Mouse (Mus musculus): ENCODE measurements at regions not wholly inside any gene's neighbourhood (a gene's known extent, or its start where the extent isn't known, plus 50 kb on each side); places are given as distances from the start of the nearest gene placed in this dataset.

DNA sequence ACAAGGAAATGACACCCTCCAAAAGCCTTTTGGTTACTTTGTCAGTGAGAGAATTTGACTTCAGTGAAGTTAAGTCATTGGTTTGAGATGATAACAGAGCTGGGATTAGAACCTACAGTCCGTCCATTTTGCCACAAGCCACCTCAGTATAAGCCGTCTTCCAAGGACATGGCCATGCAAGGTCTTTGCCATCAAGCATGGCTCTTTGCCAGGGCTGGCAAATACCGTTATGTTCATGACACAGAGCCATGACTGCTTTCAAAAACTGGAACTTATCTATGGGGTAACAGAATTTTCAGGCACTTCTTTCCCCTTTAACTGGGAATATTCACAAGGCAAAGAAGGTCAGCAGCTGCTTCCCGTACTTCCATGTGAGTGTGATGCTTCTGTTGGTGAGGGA is 441.9 kb upstream of the Fam19a5 start:
- DNase-seq = peak; percentile 58 to 68

DNA sequence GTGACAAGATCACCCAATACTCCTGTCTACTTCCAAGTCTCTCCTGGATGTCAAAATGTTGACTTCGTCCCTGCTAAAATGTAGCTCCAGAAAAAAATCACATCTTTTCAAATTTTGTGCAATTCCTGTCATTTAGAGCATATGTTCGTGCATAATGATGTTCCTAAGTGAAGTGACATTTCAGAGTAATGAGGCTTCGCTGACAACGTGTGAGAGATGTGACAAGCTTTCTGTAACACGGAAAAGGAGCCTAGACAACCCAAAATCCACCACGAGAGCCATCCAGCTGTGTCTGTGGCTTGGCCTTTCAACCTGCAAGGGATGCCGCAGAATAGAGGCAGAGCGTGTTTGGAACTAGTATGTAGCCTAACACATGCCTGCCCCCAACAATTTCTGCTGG is 438.1 kb upstream of the Fam19a5 start:
- DNase-seq = no peak

GRCm38 (mm10) chr15:87107701-87108100 is 436.4 kb upstream of the Fam19a5 start:
- DNase-seq = peak in 1 of 2 experiments; percentile 17

GRCm38 (mm10) chr15:87108411-87108810 is 435.7 kb upstream of the Fam19a5 start:
- peak; percentile 48 to 56 for DNase-seq

DNA sequence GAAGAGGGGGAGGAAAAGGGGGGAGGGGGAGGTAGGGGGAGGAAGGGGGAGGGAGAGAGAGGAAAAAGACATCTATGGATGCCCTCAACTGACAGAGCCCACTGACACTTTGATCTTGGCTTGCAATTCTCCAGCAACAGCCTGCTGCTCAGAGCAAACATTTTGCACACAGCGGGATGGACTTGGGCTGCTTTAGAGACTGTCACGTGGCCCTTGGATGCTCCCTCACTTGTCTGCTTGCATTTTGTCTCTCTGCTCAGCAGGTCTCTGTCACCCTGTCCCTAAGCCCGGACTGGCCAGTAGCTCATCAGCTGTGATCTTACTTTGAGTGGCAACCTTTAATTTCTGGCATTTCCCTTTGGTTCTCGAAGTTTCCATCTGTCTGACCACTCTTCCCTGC is 421.4 kb upstream of the Fam19a5 start:
- DNase-seq = peak; percentile 55 to 73

GRCm38 (mm10) chr15:87125427-87126148 is 418.5 kb upstream of the Fam19a5 start:
- peak; percentile 78 to 81 for DNase-seq

GRCm38 (mm10) chr15:87138870-87139269 is 405.2 kb upstream of the Fam19a5 start:
- no peak for DNase-seq

- DNase-seq = no peak
Observed at GRCm38 (mm10) chr15:87169136-87169535, 375.0 kb upstream of the Fam19a5 start.

GRCm38 (mm10) chr15:87170890-87171289 is 373.2 kb upstream of the Fam19a5 start:
- no peak for DNase-seq

DNA sequence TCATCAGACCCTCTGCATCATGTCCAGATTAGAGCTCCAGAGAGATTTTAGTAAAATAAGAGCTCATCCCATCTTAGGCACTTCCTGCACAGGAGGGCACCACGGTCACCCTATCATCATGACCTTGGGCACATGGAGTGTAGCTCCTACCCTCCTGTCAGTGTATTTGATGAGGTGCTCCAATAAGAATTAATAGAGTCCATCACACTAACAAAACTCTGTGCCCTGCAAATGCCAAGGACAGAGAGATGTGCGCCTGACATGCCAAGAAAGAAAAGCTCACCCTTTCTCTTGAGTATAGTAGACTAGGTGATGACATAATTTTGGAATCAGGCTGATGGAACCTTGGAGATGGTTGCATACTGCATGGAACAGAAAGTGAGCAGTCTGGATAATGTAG is 371.0 kb upstream of the Fam19a5 start:
- no peak for DNase-seq

GRCm38 (mm10) chr15:87178646-87179045 is 365.5 kb upstream of the Fam19a5 start:
- DNase-seq = no peak

- no peak for DNase-seq
Observed at GRCm38 (mm10) chr15:87180836-87181235, 363.3 kb upstream of the Fam19a5 start.

DNA sequence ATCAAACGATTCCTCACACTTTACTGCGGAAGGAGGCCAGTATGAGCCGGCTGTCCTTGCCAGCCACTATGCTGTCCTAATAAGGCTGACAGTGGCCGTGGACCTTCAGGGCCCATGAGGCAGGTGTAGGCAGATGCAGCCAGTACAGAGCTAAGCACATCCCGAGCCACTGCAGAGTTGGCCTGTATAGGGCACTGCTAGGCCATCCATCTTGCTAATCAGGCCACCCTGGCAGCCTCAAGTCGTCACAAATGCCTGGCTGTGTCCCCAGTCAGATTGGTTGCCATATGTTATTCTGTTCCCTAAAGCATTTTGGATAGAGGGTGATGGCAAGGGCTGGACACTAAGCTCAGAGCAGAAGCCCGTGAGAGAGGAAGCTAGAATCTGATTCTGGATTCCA is 359.9 kb upstream of the Fam19a5 start:
- DNase-seq = peak; percentile 70 to 79

GRCm38 (mm10) chr15:87188816-87189455 is 355.2 kb upstream of the Fam19a5 start:
- peak; percentile 30 to 36 for DNase-seq

DNA sequence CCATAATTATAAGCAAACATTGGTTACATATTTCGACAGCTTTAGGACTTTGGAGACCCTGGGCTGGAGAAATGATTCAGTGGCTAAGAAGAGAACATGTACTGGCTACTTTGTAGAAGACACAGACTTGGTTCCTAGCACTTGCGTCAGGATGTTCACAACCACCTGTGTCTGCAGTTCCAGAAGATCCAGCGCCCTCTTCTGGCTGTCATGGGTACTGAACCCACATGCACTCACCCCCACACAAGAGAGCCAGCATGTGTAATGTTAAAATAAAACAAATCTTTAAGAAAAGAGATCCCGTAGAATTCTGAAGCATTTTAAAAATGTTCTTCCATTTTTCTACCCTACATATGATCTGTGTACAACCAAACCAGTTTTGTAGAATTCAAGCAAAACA is 352.2 kb upstream of the Fam19a5 start:
- DNase-seq = peak; percentile 16 to 46

DNA sequence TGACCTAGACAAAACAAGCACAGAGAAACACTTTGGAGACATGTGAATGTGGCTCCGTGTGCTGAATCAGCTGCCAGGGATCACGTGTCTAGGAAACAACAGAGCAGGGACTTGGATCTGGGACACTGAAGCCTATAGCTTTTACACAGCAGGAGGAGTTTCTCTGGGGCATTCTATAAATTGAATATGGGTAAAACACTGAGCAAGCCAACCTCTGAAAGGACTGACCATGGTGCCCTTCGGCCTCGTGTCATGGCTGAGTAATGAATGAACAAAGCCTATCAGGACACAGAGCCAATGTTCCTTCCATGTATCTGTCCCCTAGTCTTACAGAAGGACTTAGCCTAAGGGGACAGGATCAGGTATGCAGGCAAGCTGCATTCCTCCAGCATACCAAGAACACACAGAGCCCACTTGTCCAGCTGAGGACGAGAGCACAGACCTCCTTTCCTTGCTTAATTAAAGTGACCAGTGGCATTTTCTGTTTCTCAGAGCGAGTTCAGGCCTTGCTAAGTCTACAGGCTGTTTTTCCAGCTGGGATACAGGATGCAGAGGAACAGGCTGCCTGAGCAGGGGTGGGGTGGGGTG is 347.7 kb upstream of the Fam19a5 start:
- peak in 1 of 2 experiments; percentile 4 for DNase-seq

- peak; percentile 41 to 46 for DNase-seq
Observed at GRCm38 (mm10) chr15:87199641-87200040, 344.5 kb upstream of the Fam19a5 start.

GRCm38 (mm10) chr15:87200282-87201048 is 343.6 kb upstream of the Fam19a5 start:
- peak; percentile 95 to 97 for DNase-seq

DNA sequence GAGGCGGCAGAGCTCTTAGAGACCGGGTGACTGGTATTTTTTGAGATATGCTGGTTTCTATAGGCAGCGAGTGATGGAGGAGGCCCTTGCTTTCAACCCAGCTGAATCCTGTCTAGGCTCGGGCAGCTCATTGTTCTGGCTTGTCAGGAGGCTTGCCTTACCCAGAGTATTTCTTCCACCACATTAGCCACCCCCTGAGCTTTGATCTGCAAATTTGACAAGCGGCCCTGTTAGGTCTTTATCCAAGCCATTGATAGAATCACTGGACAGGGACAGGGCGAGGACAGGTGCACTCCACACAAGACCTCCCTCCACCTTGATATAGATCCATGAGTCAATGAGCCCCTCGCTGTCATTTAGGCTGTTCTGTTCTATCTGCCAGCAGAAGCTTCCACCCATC is 343.0 kb upstream of the Fam19a5 start:
- DNase-seq = peak; percentile 73 to 80

- DNase-seq = no peak
Observed at GRCm38 (mm10) chr15:87229951-87230350, 314.1 kb upstream of the Fam19a5 start.

DNA sequence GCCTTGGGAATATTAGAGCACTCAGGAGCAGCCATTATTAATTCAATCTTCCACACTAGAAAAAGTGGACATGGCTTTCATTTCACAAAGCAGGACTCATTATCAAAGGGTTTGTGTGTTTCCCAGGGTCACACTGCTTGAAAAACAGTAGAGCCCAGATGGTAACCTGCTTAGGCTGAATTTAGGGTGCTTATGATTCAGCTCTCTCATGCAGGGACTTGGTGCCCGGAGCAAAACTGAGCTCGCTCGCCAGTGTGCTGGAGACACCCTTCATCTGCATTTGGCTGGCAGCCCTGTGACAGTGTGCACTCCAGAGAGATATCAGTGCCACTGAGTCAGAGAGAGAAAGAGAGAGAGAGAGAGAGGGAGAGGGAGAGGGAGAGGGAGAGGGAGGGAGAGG is 308.0 kb upstream of the Fam19a5 start:
- DNase-seq = peak in 1 of 2 experiments; percentile 20

GRCm38 (mm10) chr15:87239057-87239456 is 305.0 kb upstream of the Fam19a5 start:
- DNase-seq = no peak

GRCm38 (mm10) chr15:87261497-87261896 is 282.6 kb upstream of the Fam19a5 start:
- DNase-seq = peak; percentile 66 to 71
